Mouse (Mus musculus) frontal cortex, postnatal 10 days (tissue): ENCODE results near the gene Arl16.
A peak's percentile ranks its signal among the peaks of the same experiment; 100 is the strongest.
"Not testable (repeated sequence)": the region's sequence is repeated elsewhere in the genome, so short reads cannot be mapped to it uniquely, and the experiment has no call there.

Source experiments
- DNase-seq, 2 experiments: peaks; one replicate each; pipeline ENCODE4 v3.0.0; 2022; ENCODE audit warnings: low spot score in 2 of 2, mixed read lengths in 1 of 2

Arl16 gene

GRCm38 (mm10) chr11:120467051-120467735, at the start of gene Arl16:
Gene Arl16, minus strand, starts transcription at chr11:120467607.
- DNase-seq: peak; percentile 94 to 95

- DNase-seq: no peak
These were observed 49.7 kb upstream of the Arl16 start for GRCm38 (mm10) chr11:120517147-120517546.

- DNase-seq: peak; percentile 52 to 78
These were observed 48.2 kb upstream of the Arl16 start for GRCm38 (mm10) chr11:120515611-120516010.

- not testable (repeated sequence) for DNase-seq
These were observed 46.9 kb upstream of the Arl16 start for GRCm38 (mm10) chr11:120514262-120514661.

- DNase-seq: no peak
These were observed 45.5 kb upstream of the Arl16 start for GRCm38 (mm10) chr11:120512790-120513453.

GRCm38 (mm10) chr11:120510375-120511030, 43.1 kb upstream of the Arl16 start:
- no peak for DNase-seq

- DNase-seq: no peak
These were observed 42.5 kb upstream of the Arl16 start for GRCm38 (mm10) chr11:120509940-120510339.

GRCm38 (mm10) chr11:120508290-120508870, 41.0 kb upstream of the Arl16 start:
- no peak for DNase-seq

- no peak for DNase-seq
These were observed 40.3 kb upstream of the Arl16 start for GRCm38 (mm10) chr11:120507611-120508289.

- no peak for DNase-seq
These were observed 39.5 kb upstream of the Arl16 start for GRCm38 (mm10) chr11:120506899-120507298.

GRCm38 (mm10) chr11:120505661-120506060, 38.3 kb upstream of the Arl16 start:
- DNase-seq: no peak

- DNase-seq: no peak
These were observed 34.3 kb upstream of the Arl16 start for GRCm38 (mm10) chr11:120501701-120502100.

GRCm38 (mm10) chr11:120501018-120501417, 33.6 kb upstream of the Arl16 start:
- no peak for DNase-seq

GRCm38 (mm10) chr11:120500357-120500756, 33.0 kb upstream of the Arl16 start:
- DNase-seq: no peak

GRCm38 (mm10) chr11:120499894-120500293, 32.5 kb upstream of the Arl16 start:
- DNase-seq: no peak

GRCm38 (mm10) chr11:120498891-120499290, 31.5 kb upstream of the Arl16 start:
- no peak for DNase-seq

- DNase-seq: no peak
These were observed 30.8 kb upstream of the Arl16 start for GRCm38 (mm10) chr11:120498226-120498625.

- DNase-seq: no peak
These were observed 30.0 kb upstream of the Arl16 start for GRCm38 (mm10) chr11:120497436-120497835.

- DNase-seq: no peak
These were observed 26.5 kb upstream of the Arl16 start for GRCm38 (mm10) chr11:120493911-120494310.

GRCm38 (mm10) chr11:120493351-120493750, 25.9 kb upstream of the Arl16 start:
- no peak for DNase-seq

GRCm38 (mm10) chr11:120492878-120493203, 25.4 kb upstream of the Arl16 start:
- no peak for DNase-seq
